ENCODE assay signal across 8 mouse cellular contexts in the genomic region with DNA sequence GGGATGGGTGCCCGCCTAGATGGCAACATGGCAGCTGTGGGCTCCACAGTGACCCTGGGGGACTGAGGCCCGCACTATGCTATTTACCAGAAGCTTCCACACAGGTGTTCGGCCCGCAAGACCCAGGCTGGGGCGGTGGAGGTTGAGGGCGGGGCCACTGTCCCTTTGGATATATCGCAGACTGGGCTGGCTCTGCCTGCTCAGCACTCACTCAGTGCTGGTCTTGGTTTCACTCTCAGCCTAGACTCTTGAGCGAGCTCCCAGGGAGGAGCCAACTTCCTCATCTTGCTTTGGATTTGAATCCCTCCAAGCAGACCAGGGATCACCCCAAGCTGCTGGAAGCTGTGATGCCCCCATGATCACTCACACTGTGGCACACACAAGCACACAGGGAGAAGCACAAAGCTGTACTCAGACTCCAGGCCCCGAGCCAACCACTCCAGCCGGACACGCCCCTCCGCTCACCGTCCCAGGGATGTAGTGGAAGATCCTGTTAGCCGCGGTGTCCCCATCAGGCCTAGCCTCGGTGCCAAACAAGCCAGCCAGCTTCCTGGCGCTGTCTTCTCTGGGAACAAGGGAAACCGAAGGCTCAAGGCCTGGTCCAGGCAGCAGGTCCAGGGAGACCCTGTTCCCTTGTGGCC. TPM values are rescaled to one million over a fixed set of nuclear protein-coding genes. Genes with fewer than 3 reads are reported as not detected.
DNase-seq lines count a peak whose midpoint lies in the region; ATAC-seq lines count a peak whose summit lies in the region.

No protein-coding gene starts in this region.

- peak overlapping the region; percentile 21; the same call in 1 of the 2 replicates for H3K9ac ChIP-seq in heart, embryonic 16.5 days (ENCODE audit: low read length)
- peak overlapping the region; percentile 23; the same call in 1 of the 2 replicates for H3K9ac ChIP-seq in liver, embryonic 13.5 days

- no peaks in the 10 kb centered on the region for H3K9me3 ChIP-seq in heart, embryonic 16.5 days (replicated peaks; ENCODE audit: control insufficient read depth, low read length)
- no peaks in the 10 kb centered on the region for H3K9me3 ChIP-seq in liver, embryonic 13.5 days (replicated peaks)

- peaks cover 8% of the 10 kb centered on the region for H3K4me1 ChIP-seq in heart, embryonic 16.5 days (ENCODE audit: control insufficient read depth, insufficient read depth, low read length)
- H3K4me1 ChIP-seq in liver, embryonic 13.5 days (replicated peaks), result peaks cover 26% of the 10 kb centered on the region

- H3K27me3 ChIP-seq in heart, embryonic 16.5 days (ENCODE audit: control insufficient read depth, insufficient read depth, low read length), result no peaks in the 10 kb centered on the region
- no peaks in the 10 kb centered on the region for H3K27me3 ChIP-seq in liver, embryonic 13.5 days

- H3K27ac ChIP-seq in heart, embryonic 16.5 days (ENCODE audit: low read length), result no peak overlapping the region
- H3K27ac ChIP-seq in liver, embryonic 13.5 days, result no peak overlapping the region

- H3K36me3 ChIP-seq in heart, embryonic 16.5 days (ENCODE audit: control insufficient read depth, insufficient read depth), result peaks cover 27% of the 10 kb centered on the region
- H3K36me3 ChIP-seq in liver, embryonic 13.5 days, result peaks cover 37% of the 10 kb centered on the region

- H3K4me2 ChIP-seq in heart, embryonic 16.5 days (ENCODE audit: low read depth, low read length), result peak overlapping the region; percentile 23
- peak overlapping the region; percentile 34 for H3K4me2 ChIP-seq in liver, embryonic 13.5 days

- peak; percentile 51 to 59 for DNase-seq in cerebellum, postnatal 14 days
- no peak for DNase-seq in cerebellum, postnatal 25 days
- DNase-seq in ZHBTc4 (ENCODE audit: low read depth, low spot score), result peak; percentile 39
- DNase-seq in liver, embryonic 13.5 days, result no peak
- no peak for DNase-seq in yolk sac, embryonic 10.5 days (ENCODE audit: low spot score)
- DNase-seq in frontal cortex, postnatal 25 days (ENCODE audit: low spot score in 2 of 2), result no peak
- no peak for DNase-seq in gastrocnemius, adult 8-10 months (ENCODE audit: low spot score in 2 of 2)

- ATAC-seq in heart, embryonic 16.5 days (replicated peaks; ENCODE audit: extremely low read depth, insufficient read depth, low FRiP score), result 0 out of 2 replicates have a peak, but pooled peaks have one; percentile 34
- peak; percentile 15 for ATAC-seq in liver, embryonic 13.5 days (ENCODE audit: low read depth)

- WGBS in heart, embryonic 16.5 days, result 32% methylated on average over 18 of the region's 18 CpGs
- 52% methylated on average over 18 of the region's 18 CpGs for WGBS in liver, embryonic 13.5 days (ENCODE audit: insufficient replicate concordance)

- H3K4me3 ChIP-seq in heart, embryonic 16.5 days (ENCODE audit: low read length), result peak overlapping the region; percentile 19; the same call in 1 of the 2 replicates
- no peak overlapping the region for H3K4me3 ChIP-seq in liver, embryonic 13.5 days (replicated peaks)

RNA-seq across cellular contexts. Expression of gene Plekhn1, which starts 6.8 kb away (rescaled TPM):
- 13.8 and 17.5 TPM in 2 replicates for polyA plus RNA-seq in heart, embryonic 16.5 days (2015; fragmentation: Nextera tagmentation; extraction: Ambion mirVana)
- 4.0 and 4.1 TPM in 2 replicates for polyA plus RNA-seq in liver, embryonic 13.5 days (2015; fragmentation: Nextera tagmentation; extraction: Ambion mirVana)
- total RNA-seq in gastrocnemius, adult 8-10 months (2022), result 1 to 10 TPM; 5.5 to 6.6 (median 6.2) TPM

RNA-seq across cellular contexts. Expression of gene Noc2l, which starts 7.9 kb away (rescaled TPM):
- 37.4 and 38.1 TPM in 2 replicates for polyA plus RNA-seq in heart, embryonic 16.5 days (2015; fragmentation: Nextera tagmentation; extraction: Ambion mirVana)
- polyA plus RNA-seq in liver, embryonic 13.5 days (2015; fragmentation: Nextera tagmentation; extraction: Ambion mirVana), result 69.0 and 73.9 TPM in 2 replicates
- total RNA-seq in gastrocnemius, adult 8-10 months (2022), result 10 to 100 TPM; 30.9 to 38.1 (median 32.1) TPM

RNA-seq across cellular contexts. Expression of gene Perm1, which starts 12.2 kb away (rescaled TPM):
- polyA plus RNA-seq in heart, embryonic 16.5 days (2015; fragmentation: Nextera tagmentation; extraction: Ambion mirVana), result 16.3 and 16.8 TPM in 2 replicates
- 0.08 TPM in 1 of 2 replicates, not detected in the other for polyA plus RNA-seq in liver, embryonic 13.5 days (2015; fragmentation: Nextera tagmentation; extraction: Ambion mirVana)
- total RNA-seq in gastrocnemius, adult 8-10 months (2022), result 100 to 1,000 TPM; 149 to 208 (median 179) TPM

RNA-seq across cellular contexts. Expression of gene AW011738, which starts 24.8 kb away (rescaled TPM):
- 4.2 and 5.6 TPM in 2 replicates for polyA plus RNA-seq in heart, embryonic 16.5 days (2015; fragmentation: Nextera tagmentation; extraction: Ambion mirVana)
- polyA plus RNA-seq in liver, embryonic 13.5 days (2015; fragmentation: Nextera tagmentation; extraction: Ambion mirVana), result 0.89 and 1.0 TPM in 2 replicates
- total RNA-seq in gastrocnemius, adult 8-10 months (2022), result 1 to 10 TPM; 4.3 to 6.3 (median 4.8) TPM

RNA-seq across cellular contexts. Expression of gene Isg15, which starts 27.3 kb away (rescaled TPM):
- polyA plus RNA-seq in heart, embryonic 16.5 days (2015; fragmentation: Nextera tagmentation; extraction: Ambion mirVana), result 5.0 and 9.1 TPM in 2 replicates
- polyA plus RNA-seq in liver, embryonic 13.5 days (2015; fragmentation: Nextera tagmentation; extraction: Ambion mirVana), result 5.5 and 5.9 TPM in 2 replicates
- total RNA-seq in gastrocnemius, adult 8-10 months (2022), result under 1 TPM in 2 of 4 experiments, not detected in 2; 0.34 to 0.67 TPM

Comparison
In these comparisons a context has a peak if more than half of its experiments do, and no peak if none do; other contexts are left out.
1. DNase-seq: peak in cerebellum, postnatal 14 days (2 of 2) and ZHBTc4 (single experiment); none in cerebellum, postnatal 25 days (0 of 2), liver, embryonic 13.5 days (single experiment), yolk sac, embryonic 10.5 days (single experiment), frontal cortex, postnatal 25 days (0 of 2) and gastrocnemius, adult 8-10 months (0 of 2).
2. RNA of gene Perm1, which starts 12.2 kb away (polyA plus RNA-seq): 16.3 to 16.8 TPM in heart, embryonic 16.5 days; 0.08 TPM in liver, embryonic 13.5 days; every median in the first group is over 10 times any median in the second.